Mouse (Mus musculus) megakaryocyte-erythroid progenitor cell, adult 5 weeks (primary cell): Measurements from ENCODE around the gene Epdr1. TPM values are rescaled to one million over a fixed set of nuclear protein-coding genes. Genes with fewer than 3 reads are reported as not detected.

Source experiments
- polyA plus RNA-seq: library from polyadenylated mRNA; stranded (reverse); fragments of >175 nt; gene quantifications from 2 replicates; pipeline ENCODE4 v1.2.3, GENCODE M21; 2012

Gene Epdr1
- 15.6 and 20.9 TPM in 2 replicates for polyA plus RNA-seq

DNA sequence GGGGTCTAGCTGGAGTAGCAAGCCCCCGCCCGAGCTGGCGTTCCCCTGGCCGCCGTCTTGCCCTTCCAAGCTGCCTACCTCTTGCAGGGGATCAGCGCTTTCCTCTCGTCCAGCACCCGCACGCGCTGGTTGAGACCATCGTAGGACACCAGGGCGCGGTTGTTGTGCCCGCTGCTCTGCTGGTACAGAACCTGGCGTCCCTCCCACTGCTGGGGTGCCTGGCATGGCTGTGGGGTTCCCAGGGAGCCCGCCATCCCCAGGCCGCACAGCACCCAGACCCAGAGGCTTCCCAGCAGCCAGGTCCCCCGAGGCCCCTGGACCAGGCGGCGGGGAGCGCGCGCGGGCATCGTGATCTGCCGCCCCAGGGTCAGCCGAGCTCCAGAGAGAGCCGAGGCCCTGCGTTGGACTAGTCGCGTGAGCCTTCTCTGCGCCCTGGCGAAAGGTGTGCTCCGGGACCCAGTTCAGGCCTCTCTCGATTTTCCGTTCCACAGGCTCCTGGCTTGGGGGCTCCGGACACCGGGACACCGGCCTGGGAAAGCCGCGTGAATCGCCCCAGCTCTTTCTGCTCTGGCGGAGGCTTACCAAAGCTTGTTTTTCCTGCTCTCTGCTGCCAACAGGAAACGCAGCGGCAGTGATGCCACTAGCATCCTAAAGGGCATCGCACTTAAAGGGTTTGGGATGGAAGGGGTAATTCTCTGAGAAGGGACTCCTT is at the start of gene Epdr1:
Gene Epdr1 (minus strand): TSS at position 712 of the 712 bp plus-strand sequence.

DNA sequence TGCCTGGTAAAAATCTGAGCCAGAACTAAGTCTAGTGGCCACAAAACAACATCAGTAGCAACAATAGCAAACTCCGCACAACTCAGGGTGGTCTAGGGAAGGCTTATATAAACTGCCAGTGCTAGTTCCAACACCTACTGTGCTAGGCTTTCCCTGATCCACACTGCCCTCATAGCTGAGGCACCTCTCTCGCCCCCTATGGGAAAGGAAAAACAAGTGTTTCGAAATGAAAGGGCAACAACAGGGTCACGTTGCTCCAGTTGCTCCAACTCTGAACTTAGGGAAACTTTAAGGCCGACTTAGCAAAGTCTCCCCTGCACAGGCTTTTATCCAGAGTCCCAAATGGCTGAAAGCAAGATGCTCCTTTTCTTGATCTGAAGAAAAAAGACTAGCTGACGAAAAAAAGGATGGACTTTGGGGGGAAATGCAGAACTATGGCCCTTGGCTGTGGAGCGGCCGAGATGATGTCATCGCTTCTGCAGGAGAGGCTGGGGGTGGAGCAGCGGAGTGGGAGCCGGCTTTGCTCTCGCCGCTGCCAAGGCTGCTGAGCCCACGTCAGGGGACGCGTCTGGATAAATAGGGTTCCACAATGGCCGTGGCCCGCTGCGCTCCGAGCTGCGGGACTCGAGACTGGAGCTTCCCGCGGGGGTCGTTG is 3.0 kb upstream of the Epdr1 start, which contains the start of gene Sfrp4:
Gene Sfrp4 (plus strand): TSS at position 532 of the 655 bp plus-strand sequence.

Other genes starting within 250 kb of the Epdr1 start
- 1.5 and 2.4 TPM in 2 replicates for gene Stard3nl, start 224.1 kb downstream of the Epdr1 start, polyA plus RNA-seq
- gene Sfrp4, start 3.2 kb upstream of the Epdr1 start, polyA plus RNA-seq: 0.84 and 1.1 TPM in 2 replicates
- gene Nme8, start 77.9 kb upstream of the Epdr1 start, polyA plus RNA-seq: not detected in 2 replicates
- gene Gpr141, start 204.3 kb upstream of the Epdr1 start, polyA plus RNA-seq: 0.15 and 0.47 TPM in 2 replicates